Mouse (Mus musculus) left cerebral cortex, adult 11 months (tissue): ENCODE data around the gene Myl9.

Experiments used
- DNase-seq: peaks from one replicate; pipeline ENCODE4 v3.0.0; 2022; ENCODE audit warnings: low spot score

Myl9 gene

DNA sequence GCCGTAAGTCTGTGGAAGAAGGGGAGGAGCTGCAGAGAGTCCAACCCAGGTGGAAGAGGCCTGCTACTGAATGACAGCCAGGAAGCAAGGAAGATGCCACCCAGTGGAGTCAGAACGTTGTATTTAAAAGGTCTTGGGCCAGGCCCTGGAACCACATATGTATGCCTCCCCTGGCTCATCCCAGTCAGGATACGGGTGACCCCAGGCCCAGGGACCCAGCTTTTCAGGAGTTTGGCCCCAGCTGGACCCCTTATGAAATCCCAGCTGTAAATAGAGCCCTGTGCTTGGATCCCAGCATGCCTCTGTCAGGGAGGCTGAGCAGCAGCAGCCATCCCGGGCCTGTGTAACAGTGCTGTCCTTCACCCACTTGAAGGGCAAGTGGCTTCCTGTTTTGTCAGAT, 10.5 kb upstream of the Myl9 start:
- DNase-seq = no peak

DNA sequence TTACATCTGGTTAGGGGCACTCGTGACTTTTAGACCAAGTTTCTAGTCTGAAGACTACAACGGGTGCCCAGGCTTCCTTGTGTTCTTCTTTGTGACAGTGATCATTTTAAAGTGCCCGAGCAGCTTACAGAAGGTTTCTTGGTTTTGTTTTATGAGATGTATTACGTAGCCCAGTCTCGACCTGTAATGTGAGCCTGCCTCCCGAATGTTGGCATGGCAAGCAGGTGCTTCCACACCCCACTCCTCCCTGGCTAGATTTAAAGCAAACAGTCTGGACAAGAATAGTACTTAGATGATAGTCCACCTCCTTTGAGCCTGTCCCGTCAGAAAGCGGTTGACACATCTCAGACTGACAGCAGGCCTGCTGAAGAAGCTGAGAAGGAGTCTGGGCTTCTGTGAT, 9.6 kb upstream of the Myl9 start:
- DNase-seq = no peak

DNA sequence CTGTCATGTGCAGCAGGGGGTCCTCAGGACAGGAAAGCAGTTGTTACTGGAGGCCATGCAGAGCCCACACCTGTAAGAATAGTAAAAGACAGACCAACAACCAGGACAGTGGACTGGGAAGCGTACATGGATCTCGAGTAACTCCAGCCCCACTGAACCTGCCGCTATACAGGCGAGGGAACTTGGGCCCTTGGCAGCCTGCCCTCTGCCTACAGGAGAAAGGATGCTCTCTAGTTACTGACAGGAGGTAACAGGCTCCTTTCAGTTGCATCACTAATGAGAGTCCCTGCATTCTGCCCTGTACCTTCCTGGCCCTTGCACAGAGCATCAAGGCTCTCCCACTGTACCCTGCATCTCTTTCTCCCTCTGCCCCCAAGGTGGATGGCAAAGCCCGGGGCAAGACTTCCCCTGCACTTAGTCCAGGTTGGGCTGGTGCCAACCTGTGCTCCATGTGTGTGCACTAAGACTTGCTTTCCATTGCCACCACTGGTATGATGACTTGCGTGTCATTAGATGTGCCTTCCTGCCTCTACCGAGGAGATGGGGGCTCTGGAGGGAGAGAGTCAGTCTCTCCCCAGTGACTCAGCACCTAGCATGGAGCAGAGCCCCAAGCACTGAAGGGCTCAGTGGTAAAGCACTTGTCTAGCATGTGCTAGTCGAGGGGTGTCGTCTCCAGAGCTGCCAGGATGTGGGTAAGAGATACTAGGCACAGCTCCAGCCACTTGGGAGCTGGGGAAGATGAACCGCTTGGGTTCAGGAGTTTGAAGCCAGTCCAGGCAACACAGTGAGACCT, 8.8 kb upstream of the Myl9 start:
- no peak for DNase-seq

DNA sequence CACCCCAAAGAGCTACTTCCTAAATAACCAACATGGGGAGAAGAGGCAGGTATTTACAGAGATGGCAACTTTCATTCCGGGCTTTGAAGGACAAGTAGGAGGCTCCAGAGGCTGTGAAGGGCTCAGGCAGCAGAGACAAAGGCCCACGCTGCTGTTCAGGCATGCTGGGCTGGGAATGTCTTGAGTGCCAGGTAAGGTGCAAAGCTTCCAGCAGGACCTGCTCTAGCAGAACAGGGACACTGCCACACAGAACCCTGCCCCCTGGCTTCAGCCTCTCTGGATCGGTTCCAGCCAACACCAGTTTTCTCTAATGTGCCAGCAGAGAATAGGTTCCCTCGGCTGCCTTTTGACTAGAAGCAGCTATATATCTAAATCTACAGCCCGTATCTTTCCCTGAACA, 8.1 kb upstream of the Myl9 start:
- DNase-seq = no peak

DNA sequence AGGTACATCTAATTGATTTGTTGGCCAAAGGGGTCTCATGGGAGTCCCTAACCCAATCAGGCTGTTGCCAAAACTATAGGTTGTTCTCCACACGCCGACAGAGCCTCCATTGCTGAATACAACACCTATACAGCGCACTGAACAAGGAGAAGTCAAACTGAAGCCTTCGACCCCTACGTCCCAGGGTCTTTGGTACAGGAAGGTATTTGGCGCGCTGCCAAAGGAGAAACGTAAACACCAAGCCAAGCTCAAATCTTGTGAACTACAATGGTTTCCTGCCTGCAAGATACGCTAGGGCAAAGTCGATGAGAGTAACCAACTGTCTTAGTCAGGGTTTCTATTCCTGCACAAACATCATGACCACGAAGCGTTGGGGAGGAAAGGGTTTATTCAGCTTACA, 5.9 kb upstream of the Myl9 start:
- no peak for DNase-seq

DNA sequence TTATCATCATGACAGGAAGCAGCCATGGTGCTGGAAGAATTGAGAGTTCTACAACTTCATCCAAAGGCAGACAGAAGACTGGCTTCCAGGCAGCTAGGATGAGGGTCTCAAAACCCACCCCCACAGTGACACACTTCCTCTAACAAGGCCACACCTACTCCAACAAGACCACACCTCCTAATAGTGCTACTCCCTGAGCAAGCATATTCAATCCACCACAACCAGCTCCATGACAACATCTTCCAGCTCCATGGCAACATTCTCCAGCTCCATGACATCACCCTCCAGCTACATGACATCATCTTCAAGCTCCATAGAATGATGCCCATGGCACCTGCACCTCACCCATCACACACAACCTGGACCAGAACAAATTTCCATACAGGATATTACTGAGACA, 1.8 kb upstream of the Myl9 start:
- no peak for DNase-seq

DNA sequence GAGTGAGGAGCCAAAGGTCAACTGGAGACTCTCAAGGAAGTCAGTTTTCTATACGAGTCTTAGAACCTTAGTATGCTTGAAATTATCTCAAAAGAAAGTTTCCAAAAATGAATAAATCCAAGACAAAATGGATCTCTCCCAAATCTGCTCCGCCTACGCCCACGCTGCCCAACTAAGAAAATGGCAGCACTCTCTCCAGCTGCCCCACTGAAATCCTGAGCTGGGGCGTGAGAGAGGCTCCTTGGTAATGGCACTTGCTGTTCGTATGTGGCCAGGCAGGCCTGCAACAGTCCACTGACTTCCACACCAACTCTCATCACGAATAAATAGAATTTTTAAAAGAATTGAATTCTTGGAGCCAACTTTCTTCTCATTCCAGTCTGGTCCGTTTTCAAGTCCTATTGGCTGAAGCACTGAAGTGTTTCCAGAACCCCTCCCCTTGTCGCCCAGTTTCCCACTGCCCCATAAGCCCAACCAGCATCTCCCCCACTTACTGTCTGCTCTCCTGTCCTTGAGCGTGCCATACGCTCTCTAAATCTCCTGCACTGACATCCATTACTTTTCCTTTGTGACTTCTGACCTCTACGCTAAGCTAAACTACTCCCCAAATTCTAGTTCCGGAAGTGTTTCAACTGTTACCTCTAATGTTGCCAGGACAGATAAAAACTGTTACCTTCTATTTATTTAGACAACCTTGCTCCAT, 1.0 kb upstream of the Myl9 start:
- no peak for DNase-seq

DNA sequence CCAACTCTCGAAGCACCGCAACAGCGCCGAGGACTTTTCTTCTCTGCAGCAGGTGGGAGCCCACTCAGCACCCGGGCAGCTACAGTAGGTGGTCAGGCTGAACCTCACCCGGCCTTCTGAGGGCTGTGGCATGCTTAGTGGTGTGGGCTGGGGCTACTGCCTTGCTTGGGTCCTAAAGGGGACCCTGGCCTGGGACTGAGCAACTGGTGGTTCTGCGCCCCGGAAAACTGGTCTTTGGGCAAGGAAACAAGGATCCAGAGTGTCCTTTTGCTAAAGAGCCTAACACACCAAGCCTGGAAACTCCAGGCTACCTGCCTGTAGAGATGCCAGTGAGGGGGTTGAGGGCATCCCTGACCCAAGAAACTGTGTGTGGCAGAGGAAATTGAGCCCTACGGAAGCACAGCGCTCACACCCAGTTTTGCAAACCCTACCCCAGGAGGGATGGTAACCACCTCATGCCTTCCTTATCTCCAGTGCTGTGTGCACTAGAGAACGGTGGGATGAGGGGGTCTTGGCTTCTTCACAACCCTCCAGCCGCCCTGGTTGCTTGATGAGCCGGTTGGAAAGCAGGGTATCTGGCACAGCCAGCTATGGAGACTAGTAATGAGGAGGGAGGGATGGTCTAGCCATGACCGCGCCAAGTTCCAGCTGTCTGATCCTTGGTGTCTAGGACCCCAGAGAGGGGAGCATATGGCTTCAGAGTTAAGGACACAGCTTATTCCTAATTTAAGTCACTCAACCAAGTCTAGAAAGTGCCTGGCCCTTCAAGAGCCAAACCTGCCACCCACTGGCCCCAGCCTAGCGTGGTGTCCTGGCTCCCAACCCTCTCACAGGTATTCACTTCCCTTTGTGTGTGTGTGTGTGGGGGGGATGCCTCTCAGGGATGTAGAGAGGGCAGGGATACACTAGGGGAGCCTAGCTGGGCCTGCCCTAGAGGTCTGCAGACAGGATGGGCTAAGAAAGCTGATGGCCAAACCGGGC, 525 bp downstream of the Myl9 start:
- DNase-seq = no peak

DNA sequence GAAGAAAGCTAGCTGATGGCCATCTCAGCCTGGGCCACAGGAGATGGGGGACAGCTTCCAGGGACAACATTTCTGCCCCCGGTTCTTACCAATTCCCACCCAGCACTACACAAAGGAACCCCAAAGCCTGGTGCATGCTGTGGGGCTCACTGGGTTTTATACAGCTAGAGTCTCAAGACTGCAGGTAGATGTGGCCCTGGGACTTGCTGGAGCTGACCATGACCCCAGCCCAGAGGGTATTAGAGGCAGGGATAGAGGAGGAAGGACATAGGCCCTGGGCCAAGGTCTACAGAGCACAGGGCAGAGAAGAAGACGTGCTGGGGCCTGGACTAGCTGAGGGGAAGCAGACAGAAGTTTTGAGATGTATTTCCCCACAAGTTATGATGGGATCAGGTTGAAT, 1.7 kb downstream of the Myl9 start:
- no peak for DNase-seq

DNA sequence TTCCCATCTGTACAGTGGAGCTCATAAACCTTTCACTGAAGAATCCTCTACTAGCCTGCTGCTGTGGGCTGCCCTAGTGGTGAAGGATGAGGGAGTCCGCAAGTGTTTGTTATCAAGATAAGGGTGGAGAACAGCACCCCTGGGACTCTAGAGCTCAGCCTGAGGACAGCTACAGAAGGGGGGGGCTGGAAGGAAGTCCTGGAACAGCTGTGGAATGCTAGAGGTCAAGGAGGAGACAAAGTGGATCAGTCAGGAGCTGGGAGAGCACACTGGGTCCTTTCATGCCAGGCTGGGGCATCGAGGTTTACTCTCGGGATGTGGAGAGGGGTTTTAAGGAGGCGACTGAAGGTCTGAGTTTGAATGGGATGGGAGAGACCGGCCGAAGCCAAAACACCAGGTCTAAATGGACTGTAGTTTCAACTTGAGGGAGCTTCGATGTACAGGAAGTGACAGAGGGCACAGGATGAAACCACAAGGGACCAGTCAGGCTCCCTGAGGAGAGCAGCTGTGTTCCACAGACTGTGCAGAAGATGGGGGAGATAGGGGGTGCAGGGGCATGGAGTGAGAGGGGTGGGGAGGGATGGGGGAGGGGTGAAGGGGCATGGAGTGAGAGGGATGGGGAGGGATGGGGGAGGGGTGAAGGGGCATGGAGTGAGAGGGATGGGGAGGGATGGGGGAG, 2.2 kb downstream of the Myl9 start:
- no peak for DNase-seq

DNA sequence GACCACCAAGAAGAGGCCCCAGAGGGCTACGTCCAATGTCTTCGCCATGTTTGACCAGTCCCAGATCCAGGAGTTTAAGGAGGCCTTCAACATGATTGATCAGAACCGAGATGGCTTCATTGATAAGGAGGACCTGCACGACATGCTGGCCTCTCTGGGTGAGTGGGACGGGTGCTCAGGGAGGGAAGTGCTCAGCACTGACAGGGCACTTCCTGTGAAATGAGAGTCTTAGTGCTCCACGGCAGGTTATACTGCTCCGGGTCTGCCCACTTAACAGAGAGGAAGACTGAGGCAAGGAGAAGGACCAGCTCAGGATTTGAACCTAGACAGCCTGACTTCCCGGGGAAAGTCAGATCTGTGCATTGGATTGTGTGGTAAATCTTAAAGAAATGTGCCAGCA, 3.4 kb downstream of the Myl9 start:
- DNase-seq = no peak

DNA sequence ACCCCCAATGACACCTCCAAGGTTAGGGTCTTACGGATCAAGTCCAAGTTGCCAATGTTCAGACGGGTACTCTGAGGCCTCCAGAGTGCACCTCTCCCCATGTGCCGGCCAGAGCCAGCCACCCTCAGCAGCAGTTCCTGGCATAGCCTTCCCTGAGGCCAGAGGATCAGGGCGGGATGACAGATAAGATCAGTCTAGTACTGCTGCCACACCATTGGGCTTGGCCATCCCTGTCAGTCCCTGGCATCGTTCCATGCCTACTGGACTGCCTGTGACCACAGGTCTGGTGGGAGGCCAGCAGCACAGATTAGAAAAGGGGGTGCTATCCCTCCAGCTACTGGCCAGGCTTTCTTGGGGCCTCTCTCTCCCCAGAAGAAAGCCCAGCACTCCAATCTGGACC, 3.8 kb downstream of the Myl9 start:
- DNase-seq = no peak

DNA sequence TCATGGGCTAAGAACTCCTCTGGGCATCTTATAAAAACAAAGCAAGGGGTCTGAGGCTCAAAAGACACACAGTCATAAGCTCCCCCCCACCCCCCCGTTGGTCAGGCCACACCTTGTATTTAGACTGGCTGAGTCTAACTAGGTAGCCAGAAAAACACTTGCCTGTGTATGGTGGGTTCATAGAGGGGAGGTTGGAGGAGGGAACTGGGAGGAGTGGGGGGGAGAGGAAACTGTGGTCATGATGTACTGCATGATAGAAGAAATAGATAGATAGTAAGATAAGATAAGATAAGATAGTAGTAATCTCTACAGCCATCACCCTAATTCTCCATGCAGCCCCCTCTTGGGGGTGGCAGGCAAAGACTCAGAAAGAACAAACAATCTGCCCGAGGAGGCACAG, 4.3 kb downstream of the Myl9 start:
- no peak for DNase-seq

DNA sequence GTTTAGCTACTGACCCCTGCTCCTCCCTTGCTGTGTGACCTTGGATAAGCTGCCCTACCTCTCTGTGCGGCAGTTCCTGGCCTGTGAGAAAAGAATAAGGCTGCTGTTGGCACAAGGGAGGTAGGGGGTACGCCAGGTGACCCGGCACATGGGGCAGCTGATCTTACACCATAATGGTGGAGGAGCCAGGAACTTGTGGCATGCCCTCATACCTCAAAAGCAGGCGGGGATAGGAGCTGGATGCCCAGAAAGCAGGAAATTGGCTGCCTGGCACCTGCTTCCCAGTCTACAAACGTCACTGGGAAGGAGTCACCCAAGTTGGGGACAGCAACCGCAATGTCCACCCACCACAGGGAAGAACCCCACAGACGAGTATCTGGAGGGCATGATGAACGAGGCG, 4.9 kb downstream of the Myl9 start:
- no peak for DNase-seq

DNA sequence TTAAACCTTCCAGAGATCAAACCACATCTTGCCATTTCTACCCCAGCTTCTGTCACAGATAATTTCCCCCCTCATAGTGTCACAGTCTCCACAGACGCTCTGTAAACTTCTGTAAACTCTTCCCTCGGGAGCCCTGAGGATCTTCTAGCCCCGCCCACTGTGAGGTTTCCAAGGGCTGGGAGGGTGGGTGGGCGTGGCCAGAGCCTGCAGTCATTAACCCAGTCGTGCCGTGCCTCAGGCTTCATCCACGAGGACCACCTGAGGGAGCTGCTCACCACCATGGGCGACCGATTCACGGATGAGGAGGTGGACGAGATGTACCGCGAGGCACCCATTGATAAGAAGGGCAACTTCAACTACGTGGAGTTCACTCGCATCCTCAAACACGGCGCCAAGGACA, 5.5 kb downstream of the Myl9 start:
- no peak for DNase-seq

DNA sequence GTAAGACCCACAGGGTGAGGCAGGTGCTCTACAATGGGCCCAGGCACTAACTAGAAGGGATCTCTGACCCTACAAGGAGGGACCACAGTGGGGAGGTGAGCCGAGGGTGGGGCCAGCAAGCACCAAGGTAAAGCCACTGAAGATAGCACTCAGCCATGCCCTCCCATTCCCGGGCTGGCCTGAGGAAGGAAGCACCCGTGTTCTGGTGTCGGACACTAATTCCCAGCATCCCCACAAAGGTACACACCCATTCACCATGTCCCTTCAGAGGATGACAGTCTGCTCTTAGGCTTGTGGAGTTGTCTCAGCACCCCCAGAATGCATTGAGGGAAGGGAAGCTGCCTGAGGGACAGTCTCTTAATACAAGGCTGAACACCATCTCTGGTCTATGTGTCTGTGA, 6.1 kb downstream of the Myl9 start:
- no peak for DNase-seq

DNA sequence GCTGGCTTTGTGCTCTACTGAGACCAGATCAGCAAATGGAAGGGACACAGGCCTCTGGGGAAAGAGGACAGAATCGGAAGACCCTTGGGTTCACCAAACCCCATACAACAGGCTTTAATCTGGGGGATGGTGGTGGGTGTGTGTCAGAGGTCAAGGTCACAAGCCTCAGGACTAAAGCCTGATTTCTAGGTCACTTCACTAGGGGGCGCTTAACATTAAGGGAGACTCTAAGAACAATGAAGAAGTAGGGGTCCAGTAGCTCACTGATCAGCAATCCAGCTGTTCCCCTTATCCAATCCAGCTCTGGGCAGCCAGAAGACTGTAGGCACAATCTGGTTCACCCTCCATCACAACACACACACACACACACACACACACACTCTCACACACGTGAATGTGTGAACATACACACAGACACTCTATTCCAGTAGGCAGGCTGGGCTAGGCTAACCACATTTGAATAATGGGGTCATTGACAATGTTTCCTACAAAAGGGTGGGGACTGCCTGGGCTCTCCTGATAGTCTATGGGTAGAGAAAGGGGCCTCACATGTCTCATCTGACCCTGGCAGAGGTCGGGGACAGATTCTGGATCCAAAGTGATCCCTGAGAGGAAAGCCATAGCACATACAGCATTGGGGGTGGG, 6.7 kb downstream of the Myl9 start:
- DNase-seq = no peak

DNA sequence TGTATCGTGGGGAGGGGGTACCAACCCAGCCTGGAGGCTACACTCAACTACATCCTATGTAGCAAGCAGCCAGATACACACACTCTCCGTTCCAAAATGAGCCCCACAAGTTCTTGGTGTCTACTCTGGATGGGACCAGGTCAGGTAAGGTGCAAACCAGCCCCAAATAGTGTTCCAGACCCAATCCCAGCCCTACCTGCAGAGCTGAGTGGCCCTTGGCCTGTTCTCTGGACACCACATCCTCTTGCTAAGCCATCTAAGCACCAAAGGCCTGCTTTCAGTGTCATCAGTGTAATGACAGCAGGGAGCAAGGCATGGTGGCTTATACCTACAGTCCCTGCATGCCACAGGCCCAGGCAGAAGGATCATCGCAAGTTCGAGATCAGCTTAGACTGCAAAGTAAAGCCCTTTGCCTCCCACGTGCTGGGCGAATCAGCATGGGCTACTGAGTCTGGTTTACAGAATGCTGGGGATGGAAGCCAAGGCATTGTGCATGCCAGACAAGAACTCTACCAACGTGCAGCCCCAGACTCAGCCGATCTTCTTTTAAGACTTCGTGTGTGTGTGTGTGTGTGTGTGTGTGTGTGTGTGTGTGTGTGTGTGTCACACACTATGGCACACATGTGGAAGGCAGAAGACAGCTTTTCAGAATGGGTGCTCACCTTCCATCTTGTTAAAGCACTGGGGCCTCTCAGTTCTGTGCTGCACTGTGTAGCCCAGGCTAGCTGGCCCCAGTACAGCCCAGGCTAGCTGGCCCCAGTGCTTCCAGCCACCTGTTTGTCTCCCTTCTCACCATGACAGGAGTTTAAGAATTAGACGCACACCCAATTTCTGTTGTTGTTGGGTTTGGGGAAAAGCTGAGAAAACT, 7.5 kb downstream of the Myl9 start:
- DNase-seq = no peak

DNA sequence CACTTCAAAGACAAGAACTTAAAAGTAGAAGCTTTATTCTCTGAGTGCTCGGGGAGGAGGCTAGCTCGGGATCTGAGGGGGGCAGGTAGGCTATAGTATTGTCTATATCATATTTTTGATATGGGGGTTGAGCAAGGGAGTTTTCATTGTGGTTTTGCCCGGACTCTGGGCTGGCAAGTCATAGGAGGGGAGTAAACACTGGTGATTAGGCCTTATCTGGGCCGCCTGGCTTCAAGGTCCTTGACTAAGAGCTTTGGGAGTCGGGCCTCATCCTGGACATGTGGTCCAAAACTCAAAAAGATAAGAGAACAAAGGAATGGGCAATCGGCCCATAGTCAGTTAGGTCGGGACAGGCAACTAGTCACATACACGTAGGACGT, 8.1 kb downstream of the Myl9 start:
- DNase-seq = no peak

DNA sequence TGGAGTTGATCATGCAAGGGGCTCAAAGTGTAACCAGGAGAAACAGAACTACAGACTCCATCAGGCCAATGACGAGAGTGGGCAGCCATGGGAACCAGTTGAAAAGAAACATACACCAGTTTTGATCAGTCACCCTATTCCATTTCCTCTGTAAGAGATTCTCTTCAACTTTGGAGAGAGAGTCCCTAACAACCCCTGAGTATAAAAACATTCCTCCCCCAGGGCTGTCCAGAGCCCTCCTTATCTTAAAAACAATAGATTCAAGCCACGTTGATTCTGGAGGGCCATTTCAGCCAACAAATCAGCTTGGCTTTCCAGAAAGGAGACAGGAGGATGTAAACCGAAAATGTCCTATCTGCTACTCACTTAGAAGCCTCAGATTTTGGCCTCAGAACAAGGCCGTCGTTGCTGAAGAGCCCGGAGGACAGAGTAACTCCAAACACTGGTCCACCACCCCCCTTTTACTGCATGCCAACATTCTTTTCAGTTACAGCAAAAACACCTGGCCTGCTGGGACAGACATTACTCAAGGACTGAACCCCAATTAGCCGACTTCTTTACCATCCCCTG, 8.9 kb downstream of the Myl9 start:
- DNase-seq = no peak
